Mouse (Mus musculus): ENCODE data around the gene Arhgef28. TPM values are rescaled to one million over a fixed set of nuclear protein-coding genes. Genes with fewer than 3 reads are reported as not detected.

Gene Arhgef28
- polyA plus RNA-seq, 1 experiment from 2014 or later = 10.6 TPM

GRCm38 (mm10) chr13:97954051-97954450 lies 252.2 kb downstream of the Arhgef28 start:
- Histone ChIP-seq H3K4me3 (no peak overlapping the region), H3K27ac (no peak overlapping the region), H3K9me3 (no peaks in the 10 kb centered on the region), H3K4me1 (replicated peaks) (peaks cover 29% of the 10 kb centered on the region), H3K27me3 (ENCODE audit: insufficient read depth, poor library complexity, severe bottlenecking) (peaks cover 3% of the 10 kb centered on the region; the same call in 1 of the 2 replicates), H3K36me3 (peaks cover 11% of the 10 kb centered on the region)
- no peak for DNase-seq (ENCODE audit: low spot score)
- 68% methylated on average over 6 of the region's 6 CpGs for WGBS

GRCm38 (mm10) chr13:97953526-97953925 lies 252.7 kb downstream of the Arhgef28 start:
- 94% methylated on average over 19 of the region's 19 CpGs for WGBS
- DNase-seq (ENCODE audit: low spot score) = no peak
- no peak overlapping the region for H3K27ac ChIP-seq

GRCm38 (mm10) chr13:97948856-97949255 lies 257.4 kb downstream of the Arhgef28 start:
- DNase-seq (ENCODE audit: low spot score) = no peak
- Histone ChIP-seq H3K27me3 (ENCODE audit: insufficient read depth, poor library complexity, severe bottlenecking) (no peaks in the 10 kb centered on the region), H3K9me3 (no peaks in the 10 kb centered on the region), H3K4me1 (replicated peaks) (peaks cover 2% of the 10 kb centered on the region; the same call in 1 of the 2 replicates), H3K4me3 (no peak overlapping the region), H3K27ac (no peak overlapping the region), H3K36me3 (peaks cover 13% of the 10 kb centered on the region)
- WGBS = 84% methylated on average over 6 of the region's 6 CpGs

More at GRCm38 (mm10) chr13:97953526-97953925, 252.7 kb downstream of the Arhgef28 start:
- H3K4me1 ChIP-seq (replicated peaks) = peaks cover 23% of the 10 kb centered on the region
- no peaks in the 10 kb centered on the region for H3K9me3 ChIP-seq
- no peak overlapping the region for H3K4me3 ChIP-seq
- H3K36me3 ChIP-seq = peaks cover 11% of the 10 kb centered on the region
- peaks cover 3% of the 10 kb centered on the region; the same call in 1 of the 2 replicates for H3K27me3 ChIP-seq (ENCODE audit: insufficient read depth, poor library complexity, severe bottlenecking)

- no peak for DNase-seq (ENCODE audit: low spot score)
- Histone ChIP-seq H3K4me3 (no peak overlapping the region), H3K27ac (no peak overlapping the region), H3K27me3 (ENCODE audit: insufficient read depth, poor library complexity, severe bottlenecking) (no peaks in the 10 kb centered on the region), H3K9me3 (no peaks in the 10 kb centered on the region), H3K4me1 (replicated peaks) (0 out of 2 replicates have a peak, but pooled peaks cover 2% of the 10 kb centered on the region), H3K36me3 (peaks cover 8% of the 10 kb centered on the region; the same call in 1 of the 2 replicates)
- 80% methylated on average over 3 of the region's 3 CpGs for WGBS
These were observed 258.6 kb downstream of the Arhgef28 start for GRCm38 (mm10) chr13:97947598-97947997.

- Histone ChIP-seq H3K27me3 (ENCODE audit: insufficient read depth, poor library complexity, severe bottlenecking) (no peaks in the 10 kb centered on the region), H3K9me3 (no peaks in the 10 kb centered on the region), H3K36me3 (peaks cover 2% of the 10 kb centered on the region; the same call in 1 of the 2 replicates), H3K4me3 (no peak overlapping the region), H3K27ac (no peak overlapping the region), H3K4me1 (replicated peaks) (0 out of 2 replicates have a peak, but pooled peaks cover 2% of the 10 kb centered on the region)
- 85% methylated on average over 7 of the region's 7 CpGs for WGBS
- no peak for DNase-seq (ENCODE audit: low spot score)
These were observed 259.8 kb downstream of the Arhgef28 start for GRCm38 (mm10) chr13:97946422-97946821.

- no peak overlapping the region for H3K27ac ChIP-seq
- WGBS = 89% methylated on average over 13 of the region's 13 CpGs
- H3K36me3 ChIP-seq = peaks cover 2% of the 10 kb centered on the region; the same call in 1 of the 2 replicates
- DNase-seq (ENCODE audit: low spot score) = no peak
- no peaks in the 10 kb centered on the region for H3K9me3 ChIP-seq
- peaks cover 11% of the 10 kb centered on the region; the same call in 1 of the 2 replicates for H3K4me1 ChIP-seq (replicated peaks)
- H3K4me3 ChIP-seq = no peak overlapping the region
- no peaks in the 10 kb centered on the region; the same call in 1 of the 2 replicates for H3K27me3 ChIP-seq (ENCODE audit: insufficient read depth, poor library complexity, severe bottlenecking)
These were observed 264.1 kb downstream of the Arhgef28 start for GRCm38 (mm10) chr13:97941909-97942680.

GRCm38 (mm10) chr13:97941099-97941498 lies 265.1 kb downstream of the Arhgef28 start:
- 61% methylated on average over 6 of the region's 6 CpGs for WGBS
- no peaks in the 10 kb centered on the region for H3K36me3 ChIP-seq
- H3K9me3 ChIP-seq = no peaks in the 10 kb centered on the region
- no peaks in the 10 kb centered on the region; the same call in 1 of the 2 replicates for H3K27me3 ChIP-seq (ENCODE audit: insufficient read depth, poor library complexity, severe bottlenecking)
- H3K27ac ChIP-seq = peak overlapping the region; percentile 45; the same call in 1 of the 2 replicates
- peak; percentile 17 for DNase-seq (ENCODE audit: low spot score)
- peaks cover 9% of the 10 kb centered on the region; the same call in 1 of the 2 replicates for H3K4me1 ChIP-seq (replicated peaks)
- no peak overlapping the region for H3K4me3 ChIP-seq

- no peak overlapping the region for H3K27ac ChIP-seq
- peaks cover 9% of the 10 kb centered on the region; the same call in 1 of the 2 replicates for H3K4me1 ChIP-seq (replicated peaks)
- H3K9me3 ChIP-seq = no peaks in the 10 kb centered on the region
- no peaks in the 10 kb centered on the region for H3K36me3 ChIP-seq
- no peak overlapping the region for H3K4me3 ChIP-seq
- H3K27me3 ChIP-seq (ENCODE audit: insufficient read depth, poor library complexity, severe bottlenecking) = no peaks in the 10 kb centered on the region; the same call in 1 of the 2 replicates
- no peak for DNase-seq (ENCODE audit: low spot score)
- 69% methylated on average over 15 of the region's 15 CpGs for WGBS
These were observed 266.6 kb downstream of the Arhgef28 start for GRCm38 (mm10) chr13:97939433-97940160.

- Histone ChIP-seq H3K4me1 (replicated peaks) (peaks cover 9% of the 10 kb centered on the region; the same call in 1 of the 2 replicates), H3K4me3 (no peak overlapping the region), H3K27me3 (ENCODE audit: insufficient read depth, poor library complexity, severe bottlenecking) (no peaks in the 10 kb centered on the region; the same call in 1 of the 2 replicates), H3K9me3 (no peaks in the 10 kb centered on the region), H3K36me3 (no peaks in the 10 kb centered on the region), H3K27ac (no peak overlapping the region)
- 38% methylated on average over 18 of the region's 18 CpGs for WGBS
- peak; percentile 90 for DNase-seq (ENCODE audit: low spot score)
These were observed 267.5 kb downstream of the Arhgef28 start for GRCm38 (mm10) chr13:97938596-97939297.

GRCm38 (mm10) chr13:97937919-97938318 lies 268.3 kb downstream of the Arhgef28 start:
- H3K27me3 ChIP-seq (ENCODE audit: insufficient read depth, poor library complexity, severe bottlenecking) = no peaks in the 10 kb centered on the region; the same call in 1 of the 2 replicates
- no peak overlapping the region for H3K4me3 ChIP-seq
- 29% methylated on average over 7 of the region's 7 CpGs for WGBS
- no peak overlapping the region for H3K27ac ChIP-seq
- H3K36me3 ChIP-seq = no peaks in the 10 kb centered on the region
- no peaks in the 10 kb centered on the region for H3K9me3 ChIP-seq
- peak; percentile 46 for DNase-seq (ENCODE audit: low spot score)
- H3K4me1 ChIP-seq (replicated peaks) = peaks cover 9% of the 10 kb centered on the region; the same call in 1 of the 2 replicates

GRCm38 (mm10) chr13:97928135-97928497 lies 278.1 kb downstream of the Arhgef28 start:
- H3K4me1 ChIP-seq (replicated peaks) = peaks cover 31% of the 10 kb centered on the region
- no peak overlapping the region for H3K4me3 ChIP-seq
- no peak for DNase-seq (ENCODE audit: low spot score)
- H3K27me3 ChIP-seq (ENCODE audit: insufficient read depth, poor library complexity, severe bottlenecking) = no peaks in the 10 kb centered on the region
- WGBS = 41% methylated on average over 8 of the region's 8 CpGs
- no peak overlapping the region for H3K27ac ChIP-seq
- H3K9me3 ChIP-seq = 0 out of 2 replicates have a peak, but pooled peaks cover 3% of the 10 kb centered on the region
- H3K36me3 ChIP-seq = peaks cover 6% of the 10 kb centered on the region; the same call in 1 of the 2 replicates
